Mouse (Mus musculus): ENCODE data around the gene Trub2. TPM values are rescaled to one million over a fixed set of nuclear protein-coding genes. Genes with fewer than 3 reads are reported as not detected.

Trub2 gene
- 10 to 100 TPM; 47.7 to 48.6 TPM for total RNA-seq (2021)
- long read RNA-seq, experiment 1, transcript Trub2-205 (7 exons, 3,930 nt) = major isoform, 5 of 26 reads
- long read RNA-seq, experiment 1, partial matches to known transcripts = 3 of 26 reads
- long read RNA-seq, experiment 1, other reads (novel, unspliced or antisense) = 16 of 26 reads
- long read RNA-seq, experiment 2, transcript Trub2-201 (8 exons, 3,408 nt) = major isoform, 7 of 37 reads
- long read RNA-seq, experiment 2, partial matches to known transcripts = 4 of 37 reads
- long read RNA-seq, experiment 2, other reads (novel, unspliced or antisense) = 18 of 37 reads

DNA sequence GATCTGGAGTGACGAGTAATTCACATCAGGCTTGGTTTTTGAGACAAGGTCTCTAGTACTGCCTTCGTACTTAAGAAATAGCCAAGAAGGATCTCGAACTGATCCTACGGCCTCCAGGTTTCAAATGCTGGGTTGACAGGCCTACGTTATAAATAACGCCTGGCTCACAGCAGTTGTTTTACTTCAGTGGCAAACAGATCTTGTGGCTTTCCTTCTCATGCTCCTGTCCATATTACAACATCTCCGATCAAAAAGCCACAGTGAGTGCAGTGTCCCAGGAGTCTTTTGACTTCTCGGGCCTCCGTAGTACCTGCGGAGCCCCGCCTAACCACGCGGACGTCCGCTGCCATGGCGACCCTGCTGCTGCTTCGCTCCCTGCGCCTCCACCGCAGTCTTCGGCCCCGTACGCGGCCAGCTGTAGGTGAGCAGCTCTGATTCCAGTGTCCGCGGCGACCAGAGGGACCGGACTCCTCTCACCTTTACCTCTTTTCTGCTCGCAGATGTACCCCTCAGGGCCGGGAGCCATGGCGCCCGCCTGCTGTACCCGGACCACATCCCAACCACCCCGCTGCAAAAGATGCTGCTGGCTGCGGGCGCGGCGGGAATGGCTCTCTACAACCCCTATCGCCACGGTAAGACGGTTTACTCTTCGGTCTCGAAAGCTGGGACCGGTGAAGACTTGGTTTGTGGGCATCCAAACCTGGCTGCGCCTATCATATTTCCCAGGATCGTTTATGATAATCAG is at the start of gene Trub2:
Gene Trub2 (minus strand): TSS at position 566 of the 745 bp plus-strand sequence.
- Histone ChIP-seq H3K4me3 (peak within 1 kb of the TSS; percentile 75), H3K27ac (peak within 1 kb of the TSS; percentile 87)
- peak; percentile 84 to 88 for DNase-seq (ENCODE audit: low spot score in 2 of 2)
- TF ChIP-seq CTCF (conservative IDR thresholded peaks at IDR 0.05) = no peak

GRCm38 (mm10) chr2:29835391-29835899 is 47.1 kb upstream of the Trub2 start:
- no peak for TF ChIP-seq CTCF (conservative IDR thresholded peaks at IDR 0.05)
- no peak for DNase-seq (ENCODE audit: low spot score in 2 of 2)
- no peak overlapping the region for H3K4me3 ChIP-seq
- H3K27ac ChIP-seq = peak overlapping the region; percentile 81

DNA sequence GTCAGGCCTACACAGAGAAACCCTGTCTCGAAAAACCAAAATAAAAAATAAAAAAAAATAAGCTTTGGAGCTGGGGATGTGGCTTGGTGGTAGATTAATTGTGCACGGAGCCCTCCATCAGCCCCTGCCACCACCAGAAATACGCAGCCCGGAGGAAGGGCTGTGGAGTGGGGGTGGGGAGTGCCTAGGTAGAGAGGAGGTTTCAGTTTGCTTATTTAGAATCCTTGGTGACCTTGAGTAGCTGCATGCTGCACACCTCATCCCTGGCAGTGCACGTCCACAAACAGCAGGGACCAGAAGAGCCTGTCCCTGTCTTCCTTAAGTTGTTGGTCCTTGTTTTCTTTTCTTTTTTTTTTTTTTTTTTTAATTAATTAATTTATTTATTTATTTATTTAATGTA is 45.5 kb upstream of the Trub2 start:
- no peak for TF ChIP-seq CTCF (conservative IDR thresholded peaks at IDR 0.05)
- H3K4me3 ChIP-seq = no peak overlapping the region
- DNase-seq (ENCODE audit: low spot score in 2 of 2) = no peak
- H3K27ac ChIP-seq = peak overlapping the region; percentile 85; the same call in 1 of the 2 replicates

GRCm38 (mm10) chr2:29831106-29831505 is 42.8 kb upstream of the Trub2 start:
- Histone ChIP-seq H3K4me3 (no peak overlapping the region), H3K27ac (peak overlapping the region; percentile 85)
- peak in 1 of 2 experiments; percentile 69 for DNase-seq (ENCODE audit: low spot score in 2 of 2)
- peak; percentile 28 for TF ChIP-seq CTCF (conservative IDR thresholded peaks at IDR 0.05)

- H3K27ac ChIP-seq = peak overlapping the region; percentile 94
- TF ChIP-seq CTCF (conservative IDR thresholded peaks at IDR 0.05) = no peak
- H3K4me3 ChIP-seq = peak overlapping the region; percentile 98
- DNase-seq (ENCODE audit: low spot score in 2 of 2) = no peak
These were observed 39.4 kb upstream of the Trub2 start for GRCm38 (mm10) chr2:29827709-29828024.

GRCm38 (mm10) chr2:29826926-29827708 is 38.8 kb upstream of the Trub2 start:
- H3K27ac ChIP-seq = peak overlapping the region; percentile 94
- 0 out of 2 replicates have a peak, but pooled peaks have one; percentile 10 for TF ChIP-seq CTCF (conservative IDR thresholded peaks at IDR 0.05)
- H3K4me3 ChIP-seq = peak overlapping the region; percentile 98
- peak; percentile 94 to 98 for DNase-seq (ENCODE audit: low spot score in 2 of 2)

DNA sequence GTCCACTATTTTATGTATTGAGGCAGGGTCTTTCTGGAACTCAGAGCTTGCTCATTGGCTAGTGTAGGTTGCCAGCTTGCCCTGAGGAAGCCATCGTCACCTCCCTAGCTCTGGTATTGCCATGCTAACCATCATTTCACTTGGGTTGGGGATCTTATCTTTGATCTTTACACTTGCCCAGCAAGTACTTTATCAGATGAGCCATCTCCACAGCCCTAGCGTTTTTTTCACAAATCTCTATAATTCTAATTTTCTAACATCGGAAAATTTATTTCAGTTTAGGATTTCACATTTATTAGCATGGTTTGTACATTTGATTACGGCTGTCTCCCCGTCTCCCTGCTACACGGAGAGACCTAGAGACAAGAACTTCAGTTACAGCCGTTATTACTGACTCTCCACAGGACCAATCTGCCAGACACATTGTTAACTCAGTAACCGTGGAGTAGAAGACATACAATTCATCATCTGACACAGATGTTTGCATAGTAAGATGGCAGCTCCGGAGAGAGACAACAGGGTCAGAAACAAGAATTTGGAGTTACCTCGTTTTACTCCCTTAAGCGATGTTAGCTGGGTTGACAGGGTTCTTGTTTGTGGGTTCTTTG is 38.1 kb upstream of the Trub2 start:
- TF ChIP-seq CTCF (conservative IDR thresholded peaks at IDR 0.05) = no peak
- no peak for DNase-seq (ENCODE audit: low spot score in 2 of 2)
- Histone ChIP-seq H3K4me3 (peak overlapping the region; percentile 98), H3K27ac (peak overlapping the region; percentile 94)

- DNase-seq (ENCODE audit: low spot score in 2 of 2) = peak; percentile 59 to 60
- peak; percentile 39 for TF ChIP-seq CTCF (conservative IDR thresholded peaks at IDR 0.05)
- H3K4me3 ChIP-seq = peak within 1 kb of the TSS; percentile 64
- peak within 1 kb of the TSS; percentile 97 for H3K27ac ChIP-seq
These were observed 31.9 kb upstream of the Trub2 start, which contains the start of gene Urm1 for GRCm38 (mm10) chr2:29820025-29820817. TSS of gene Urm1 (plus strand) at chr2:29820075.

- Histone ChIP-seq H3K4me3 (peak overlapping the region; percentile 64; the same call in 1 of the 2 replicates), H3K27ac (peak overlapping the region; percentile 97)
- no peak for TF ChIP-seq CTCF (conservative IDR thresholded peaks at IDR 0.05)
- DNase-seq (ENCODE audit: low spot score in 2 of 2) = no peak
These were observed 31.1 kb upstream of the Trub2 start for GRCm38 (mm10) chr2:29819363-29819762.

DNA sequence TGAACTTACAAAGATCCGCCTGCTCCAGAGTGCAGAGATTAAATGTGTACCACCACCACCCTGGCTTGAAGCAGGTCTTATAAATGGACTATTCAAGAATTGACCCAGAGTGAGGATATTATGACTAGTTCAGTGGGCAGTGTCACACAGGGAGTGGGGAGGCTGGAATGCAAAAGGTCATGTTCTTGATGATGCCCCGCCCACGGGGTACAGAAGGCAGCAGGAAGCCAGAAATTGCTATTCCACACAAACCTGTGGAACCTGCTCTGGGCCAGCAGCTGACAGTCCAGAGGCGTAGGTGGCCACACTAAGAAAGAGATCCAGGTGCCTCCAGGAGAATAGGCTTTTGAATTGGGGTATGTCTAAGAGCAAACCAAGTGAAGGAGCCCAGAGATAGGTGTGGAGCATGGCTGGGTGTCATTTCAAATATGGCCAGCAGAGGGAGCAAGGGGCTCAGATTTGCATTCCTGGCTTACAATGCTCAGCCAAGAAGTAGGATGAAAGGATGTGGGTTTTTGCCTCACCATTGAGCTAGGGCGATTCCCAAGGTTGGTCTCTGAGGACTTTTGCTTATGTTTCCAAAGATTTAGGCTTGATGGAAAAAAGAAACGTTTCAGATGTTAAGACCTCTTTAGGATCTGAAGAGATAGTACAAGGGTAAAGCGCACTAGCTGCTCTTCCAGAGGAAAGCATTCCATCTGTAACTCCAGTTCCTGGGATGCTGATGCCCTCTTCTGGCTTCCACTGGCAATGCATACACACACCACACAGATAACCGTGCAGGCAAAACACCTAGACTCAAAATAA is 29.3 kb upstream of the Trub2 start:
- TF ChIP-seq CTCF (conservative IDR thresholded peaks at IDR 0.05) = peak; percentile 87
- Histone ChIP-seq H3K27ac (peak overlapping the region; percentile 97), H3K4me3 (no peak overlapping the region)
- DNase-seq (ENCODE audit: low spot score in 2 of 2) = peak; percentile 87 to 88

Data from layer of hippocampus, adult 2 months (tissue).